ENCODE assay signal across 19 mouse cellular contexts in the genomic region with DNA sequence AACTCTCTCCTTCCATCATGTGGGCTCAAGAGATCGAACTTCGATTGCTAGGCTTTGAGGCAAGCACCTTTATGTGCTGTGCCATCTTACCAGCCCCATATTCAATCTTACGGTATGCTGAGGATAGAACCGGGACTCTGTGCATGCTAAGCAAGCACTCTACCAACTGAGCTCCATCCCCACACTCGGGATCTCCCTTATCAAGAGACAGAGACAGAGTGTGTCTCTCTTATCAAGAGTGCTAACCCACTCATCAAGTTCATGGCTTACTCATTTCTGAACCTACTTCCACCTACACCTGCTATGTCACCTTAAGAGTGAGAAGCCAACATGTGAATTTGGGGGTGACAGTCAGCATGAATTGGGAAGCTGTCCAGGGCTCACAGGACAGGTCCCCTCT. TPM values are rescaled to one million over a fixed set of nuclear protein-coding genes. Genes with fewer than 3 reads are reported as not detected.
DNase-seq lines count a peak whose midpoint lies in the region; ATAC-seq and TF ChIP-seq lines count a peak whose summit lies in the region.
"Had no signal": no experiment of that assay in that cellular context is flagged by ENCODE, and none has a peak within 500 bp of the region (broad histone marks: within the 10 kb centered on the region; RNA-seq: fewer than 3 reads in every experiment).

No protein-coding gene starts in this region.

- no peak for DNase-seq in heart, embryonic 10.5 days (ENCODE audit: low spot score)
- DNase-seq in heart, postnatal 4 days = no peak
- DNase-seq in stomach, postnatal 0 days (ENCODE audit: low spot score) = no peak
- no peak for DNase-seq in liver, embryonic 13.5 days
- no peak for DNase-seq in frontal cortex, adult 2 months (ENCODE audit: extremely low spot score in 1 of 2, low spot score in 1 of 2)
- no peak for DNase-seq in midbrain, embryonic 14.5 days
- DNase-seq: cerebellum, adult 8-10 months; heart, postnatal 36 days; lung, adult 18-20 months; lung, postnatal 14 days; thymus, adult 18-20 months had no signal

- H3K4me2 ChIP-seq in stomach, embryonic 15.5 days = no peak overlapping the region
- H3K4me2 ChIP-seq in stomach, postnatal 0 days (replicated peaks; ENCODE audit: low read depth) = no peak overlapping the region
- peak overlapping the region; percentile 72 for H3K4me2 ChIP-seq in liver, embryonic 13.5 days
- H3K4me2 ChIP-seq in forebrain, embryonic 13.5 days = no peak overlapping the region
- H3K4me2 ChIP-seq in midbrain, embryonic 14.5 days (ENCODE audit: low read length) = no peak overlapping the region
- H3K4me2 ChIP-seq: hindbrain, embryonic 15.5 days; kidney, embryonic 15.5 days had no signal

- ATAC-seq in stomach, embryonic 15.5 days (ENCODE audit: insufficient read depth, low FRiP score, low read depth) = peak; percentile 41; the same call in 1 of the 2 replicates
- ATAC-seq in stomach, postnatal 0 days (ENCODE audit: low FRiP score, low TSS enrichment) = no peak
- peak; percentile 43 for ATAC-seq in liver, embryonic 13.5 days (ENCODE audit: low read depth)
- no peak for ATAC-seq in forebrain, embryonic 13.5 days
- no peak for ATAC-seq in midbrain, embryonic 14.5 days (ENCODE audit: low FRiP score, low TSS enrichment)
- ATAC-seq: forebrain, embryonic 14.5 days; intestine, postnatal 0 days had no signal

- WGBS in heart, embryonic 10.5 days = 81% methylated on average over 5 of the region's 5 CpGs
- 81% methylated on average over 5 of the region's 5 CpGs for WGBS in stomach, embryonic 15.5 days
- WGBS in stomach, postnatal 0 days = 82% methylated on average over 5 of the region's 5 CpGs
- WGBS in liver, embryonic 13.5 days (ENCODE audit: insufficient replicate concordance) = 43% methylated on average over 5 of the region's 5 CpGs
- WGBS in forebrain, embryonic 13.5 days = 85% methylated on average over 5 of the region's 5 CpGs
- 86% methylated on average over 5 of the region's 5 CpGs for WGBS in midbrain, embryonic 14.5 days

- TF ChIP-seq CTCF in stomach, postnatal 0 days (IDR thresholded peaks at IDR 0.05; ENCODE audit: low read depth) = no peak

- TF ChIP-seq EP300 in stomach, postnatal 0 days (optimal IDR thresholded peaks at IDR 0.05) = no peak

- no peaks in the 10 kb centered on the region for H3K9me3 ChIP-seq in heart, embryonic 10.5 days
- no peaks in the 10 kb centered on the region for H3K9me3 ChIP-seq in stomach, embryonic 15.5 days
- H3K9me3 ChIP-seq in stomach, postnatal 0 days (ENCODE audit: control insufficient read depth, low read length) = no peaks in the 10 kb centered on the region
- H3K9me3 ChIP-seq in liver, embryonic 13.5 days (replicated peaks) = no peaks in the 10 kb centered on the region
- H3K9me3 ChIP-seq in forebrain, embryonic 13.5 days (replicated peaks) = no peaks in the 10 kb centered on the region
- no peaks in the 10 kb centered on the region for H3K9me3 ChIP-seq in midbrain, embryonic 14.5 days (ENCODE audit: control insufficient read depth, low read length)
- H3K9me3 ChIP-seq: hindbrain, embryonic 15.5 days; kidney, embryonic 15.5 days; limb, embryonic 10.5 days; midbrain, embryonic 10.5 days had no signal

- H3K27ac ChIP-seq in heart, embryonic 10.5 days = peak overlapping the region; percentile 72; the same call in 1 of the 2 replicates
- H3K27ac ChIP-seq in stomach, embryonic 15.5 days = no peak overlapping the region
- H3K27ac ChIP-seq in stomach, postnatal 0 days (replicated peaks) = no peak overlapping the region
- H3K27ac ChIP-seq in liver, embryonic 13.5 days = peak overlapping the region; percentile 99
- no peak overlapping the region for H3K27ac ChIP-seq in forebrain, embryonic 13.5 days
- H3K27ac ChIP-seq in midbrain, embryonic 14.5 days (replicated peaks; ENCODE audit: low read depth, low read length) = no peak overlapping the region
- H3K27ac ChIP-seq: hindbrain, embryonic 15.5 days; kidney, embryonic 15.5 days; limb, embryonic 10.5 days; midbrain, embryonic 10.5 days had no signal

- H3K9ac ChIP-seq in stomach, embryonic 15.5 days = no peak overlapping the region
- H3K9ac ChIP-seq in stomach, postnatal 0 days (ENCODE audit: low read length) = no peak overlapping the region
- peak overlapping the region; percentile 69 for H3K9ac ChIP-seq in liver, embryonic 13.5 days
- H3K9ac ChIP-seq in forebrain, embryonic 13.5 days = no peak overlapping the region
- no peak overlapping the region for H3K9ac ChIP-seq in midbrain, embryonic 14.5 days (replicated peaks; ENCODE audit: low read length)
- H3K9ac ChIP-seq: hindbrain, embryonic 15.5 days; kidney, embryonic 15.5 days had no signal

- H3K4me1 ChIP-seq in heart, embryonic 10.5 days = peaks cover 64% of the 10 kb centered on the region
- no peaks in the 10 kb centered on the region for H3K4me1 ChIP-seq in stomach, embryonic 15.5 days
- no peaks in the 10 kb centered on the region for H3K4me1 ChIP-seq in stomach, postnatal 0 days (replicated peaks; ENCODE audit: control insufficient read depth, insufficient read depth)
- H3K4me1 ChIP-seq in liver, embryonic 13.5 days (replicated peaks) = peaks cover 87% of the 10 kb centered on the region
- H3K4me1 ChIP-seq in forebrain, embryonic 13.5 days = no peaks in the 10 kb centered on the region
- no peaks in the 10 kb centered on the region for H3K4me1 ChIP-seq in midbrain, embryonic 14.5 days (ENCODE audit: control insufficient read depth, insufficient read depth, low read length)
- H3K4me1 ChIP-seq: hindbrain, embryonic 15.5 days; limb, embryonic 10.5 days; midbrain, embryonic 10.5 days had no signal

- H3K36me3 ChIP-seq in heart, embryonic 10.5 days = no peaks in the 10 kb centered on the region
- H3K36me3 ChIP-seq in stomach, embryonic 15.5 days = no peaks in the 10 kb centered on the region
- H3K36me3 ChIP-seq in stomach, postnatal 0 days (ENCODE audit: control insufficient read depth, insufficient read depth, low read length) = no peaks in the 10 kb centered on the region
- H3K36me3 ChIP-seq in liver, embryonic 13.5 days = no peaks in the 10 kb centered on the region
- no peaks in the 10 kb centered on the region for H3K36me3 ChIP-seq in forebrain, embryonic 13.5 days (ENCODE audit: poor library complexity, severe bottlenecking)
- H3K36me3 ChIP-seq in midbrain, embryonic 14.5 days (ENCODE audit: control insufficient read depth, insufficient read depth, low read length) = no peaks in the 10 kb centered on the region
- H3K36me3 ChIP-seq: hindbrain, embryonic 15.5 days; kidney, embryonic 15.5 days; limb, embryonic 10.5 days; midbrain, embryonic 10.5 days had no signal

- no peak overlapping the region for H3K4me3 ChIP-seq in heart, embryonic 10.5 days
- H3K4me3 ChIP-seq in stomach, embryonic 15.5 days (replicated peaks) = no peak overlapping the region
- H3K4me3 ChIP-seq in stomach, postnatal 0 days (ENCODE audit: low read depth, low read length) = no peak overlapping the region
- H3K4me3 ChIP-seq in liver, embryonic 13.5 days (replicated peaks) = peak overlapping the region; percentile 42
- H3K4me3 ChIP-seq in forebrain, embryonic 13.5 days = no peak overlapping the region
- H3K4me3 ChIP-seq in midbrain, embryonic 14.5 days (replicated peaks; ENCODE audit: low read depth, low read length) = no peak overlapping the region
- H3K4me3 ChIP-seq: hindbrain, embryonic 15.5 days; kidney, embryonic 15.5 days; limb, embryonic 10.5 days; midbrain, embryonic 10.5 days had no signal

- H3K27me3 ChIP-seq in heart, embryonic 10.5 days (ENCODE audit: insufficient read depth, poor library complexity, severe bottlenecking) = no peaks in the 10 kb centered on the region
- H3K27me3 ChIP-seq in stomach, embryonic 15.5 days (replicated peaks) = no peaks in the 10 kb centered on the region
- H3K27me3 ChIP-seq in stomach, postnatal 0 days (ENCODE audit: control insufficient read depth, insufficient read depth, low read length) = no peaks in the 10 kb centered on the region
- peaks cover 22% of the 10 kb centered on the region for H3K27me3 ChIP-seq in liver, embryonic 13.5 days
- no peaks in the 10 kb centered on the region for H3K27me3 ChIP-seq in forebrain, embryonic 13.5 days
- H3K27me3 ChIP-seq in midbrain, embryonic 14.5 days (ENCODE audit: control insufficient read depth, insufficient read depth, low read length) = no peaks in the 10 kb centered on the region
- H3K27me3 ChIP-seq: hindbrain, embryonic 15.5 days; kidney, embryonic 15.5 days had no signal

RNA-seq across cellular contexts. Expression of a gene that starts 24.4 kb away (rescaled TPM):
- polyA plus RNA-seq in heart, embryonic 10.5 days (2016; fragmentation: Nextera tagmentation; extraction: Ambion mirVana) = 25.5 and 33.7 TPM in 2 replicates
- 100 to 1,000 TPM; 101 to 105 TPM for total RNA-seq in heart, postnatal 4 days (2021)
- 19.6 and 20.0 TPM in 2 replicates for polyA plus RNA-seq in stomach, embryonic 15.5 days (2015; fragmentation: Nextera tagmentation; extraction: Ambion mirVana)
- 21.5 and 22.7 TPM in 2 replicates for polyA plus RNA-seq in stomach, postnatal 0 days (2015; fragmentation: Nextera tagmentation; extraction: Ambion mirVana)
- polyA plus RNA-seq in liver, embryonic 13.5 days (2015; fragmentation: Nextera tagmentation; extraction: Ambion mirVana) = 21.9 and 25.3 TPM in 2 replicates
- 55.2 and 57.8 TPM in 2 replicates for polyA plus RNA-seq in frontal cortex, adult 2 months (2012; rRNA removed)
- polyA plus RNA-seq in forebrain, embryonic 13.5 days (2015; fragmentation: Nextera tagmentation; extraction: Ambion mirVana) = 27.4 and 34.3 TPM in 2 replicates
- 38.8 and 53.7 TPM in 2 replicates for polyA plus RNA-seq in midbrain, embryonic 14.5 days (2014; fragmentation: Nextera tagmentation; extraction: Ambion mirVana)

RNA-seq across cellular contexts. Expression of a gene that starts 28.2 kb away (rescaled TPM):
- 19.5 and 27.1 TPM in 2 replicates for polyA plus RNA-seq in heart, embryonic 10.5 days (2016; fragmentation: Nextera tagmentation; extraction: Ambion mirVana)
- 10 to 100 TPM; 11.6 to 13.7 TPM for total RNA-seq in heart, postnatal 4 days (2021)
- 23.2 and 26.3 TPM in 2 replicates for polyA plus RNA-seq in stomach, embryonic 15.5 days (2015; fragmentation: Nextera tagmentation; extraction: Ambion mirVana)
- polyA plus RNA-seq in stomach, postnatal 0 days (2015; fragmentation: Nextera tagmentation; extraction: Ambion mirVana) = 21.4 and 22.2 TPM in 2 replicates
- polyA plus RNA-seq in liver, embryonic 13.5 days (2015; fragmentation: Nextera tagmentation; extraction: Ambion mirVana) = 15.5 and 16.7 TPM in 2 replicates
- polyA plus RNA-seq in frontal cortex, adult 2 months (2012; rRNA removed) = 23.4 and 24.0 TPM in 2 replicates
- 23.9 and 24.2 TPM in 2 replicates for polyA plus RNA-seq in forebrain, embryonic 13.5 days (2015; fragmentation: Nextera tagmentation; extraction: Ambion mirVana)
- polyA plus RNA-seq in midbrain, embryonic 14.5 days (2014; fragmentation: Nextera tagmentation; extraction: Ambion mirVana) = 28.6 and 28.8 TPM in 2 replicates

Comparison
In these comparisons a context has a peak if more than half of its experiments do, and no peak if none do; other contexts are left out.
1. ATAC-seq: peak in stomach, embryonic 15.5 days (single experiment) and liver, embryonic 13.5 days (single experiment); none in stomach, postnatal 0 days (single experiment), forebrain, embryonic 13.5 days (single experiment) and midbrain, embryonic 14.5 days (single experiment).
2. H3K27ac ChIP-seq: peak in heart, embryonic 10.5 days (single experiment) and liver, embryonic 13.5 days (single experiment); none in stomach, embryonic 15.5 days (single experiment), stomach, postnatal 0 days (single experiment), forebrain, embryonic 13.5 days (single experiment) and midbrain, embryonic 14.5 days (single experiment).